Mouse (Mus musculus) cerebellum, adult 18-20 months (tissue): ENCODE results near the gene Tubg2.

Experiments
- DNase-seq, 2 experiments: peaks; one replicate each; pipeline ENCODE4 v3.0.0; 2021

Tubg2 gene

GRCm38 (mm10) chr11:101180261-101180660 is 24.6 kb downstream of the Tubg2 start:
- DNase-seq = peak in 1 of 2 experiments; percentile 33

- peak; percentile 76 to 78 for DNase-seq
Observed at GRCm38 (mm10) chr11:101180846-101181740, 25.4 kb downstream of the Tubg2 start.

- no peak for DNase-seq
Observed at GRCm38 (mm10) chr11:101181961-101182360, 26.3 kb downstream of the Tubg2 start.

GRCm38 (mm10) chr11:101182771-101183517 is 27.2 kb downstream of the Tubg2 start:
- peak; percentile 49 to 52 for DNase-seq

- DNase-seq = peak in 1 of 2 experiments; percentile 31
Observed at GRCm38 (mm10) chr11:101184984-101185383, 29.3 kb downstream of the Tubg2 start.

- DNase-seq = peak in 1 of 2 experiments; percentile 20
Observed at GRCm38 (mm10) chr11:101185441-101185840, 29.7 kb downstream of the Tubg2 start.

GRCm38 (mm10) chr11:101186526-101187247 is 31.0 kb downstream of the Tubg2 start:
- DNase-seq = peak; percentile 64 to 71

GRCm38 (mm10) chr11:101187541-101187940 is 31.8 kb downstream of the Tubg2 start:
- DNase-seq = peak in 1 of 2 experiments; percentile 35

- peak; percentile 87 to 94 for DNase-seq
Observed at GRCm38 (mm10) chr11:101188166-101188805, 32.6 kb downstream of the Tubg2 start.

GRCm38 (mm10) chr11:101189495-101190180 is 33.9 kb downstream of the Tubg2 start:
- DNase-seq = peak; percentile 87 to 97

GRCm38 (mm10) chr11:101190181-101190912 is 34.6 kb downstream of the Tubg2 start:
- peak; percentile 37 to 45 for DNase-seq

- DNase-seq = peak; percentile 48 to 50
Observed at GRCm38 (mm10) chr11:101190913-101191907, 35.5 kb downstream of the Tubg2 start.

- DNase-seq = peak in 1 of 2 experiments; percentile 42
Observed at GRCm38 (mm10) chr11:101191919-101192470, 36.3 kb downstream of the Tubg2 start.

GRCm38 (mm10) chr11:101192646-101193045 is 36.9 kb downstream of the Tubg2 start:
- DNase-seq = peak; percentile 42 to 63

GRCm38 (mm10) chr11:101193076-101193475 is 37.4 kb downstream of the Tubg2 start:
- DNase-seq = peak in 1 of 2 experiments; percentile 49

GRCm38 (mm10) chr11:101194137-101194536 is 38.4 kb downstream of the Tubg2 start:
- peak; percentile 32 to 41 for DNase-seq

GRCm38 (mm10) chr11:101194643-101195042 is 38.9 kb downstream of the Tubg2 start:
- no peak for DNase-seq

GRCm38 (mm10) chr11:101195101-101195500 is 39.4 kb downstream of the Tubg2 start:
- no peak for DNase-seq

- DNase-seq = no peak
Observed at GRCm38 (mm10) chr11:101195571-101195970, 39.9 kb downstream of the Tubg2 start.
